Mouse (Mus musculus): Measurements from ENCODE around the gene Gatad2a.

- TF ChIP-seq POLR2A (IDR thresholded peaks at IDR 0.05; ENCODE audit: insufficient read depth, low read depth, low read length), result no peak
- no peak for TF ChIP-seq CTCF (IDR thresholded peaks at IDR 0.05)
Measured at GRCm38 (mm10) chr8:69877992-69878391, 118.2 kb downstream of the Gatad2a start.
